Mouse (Mus musculus) neural tube, embryonic 11.5 days (tissue): ENCODE results near the gene Fam172a. TPM values are rescaled to one million over a fixed set of nuclear protein-coding genes. Genes with fewer than 3 reads are reported as not detected.

Source experiments
- ATAC-seq: fragments of 200-750 bp; cut with Nextera tagmentation; 2 replicates; pipeline ENCODE4 v1.8.0; 2017; ENCODE audit warnings: moderate number of reproducible peaks, mild to moderate bottlenecking, moderate TSS enrichment, moderate library complexity; ENCODE audit not compliant: insufficient read depth, low FRiP score, low TSS enrichment
- DNase-seq: peaks from one replicate; pipeline ENCODE4 v3.0.0-alpha.2; 2015; ENCODE audit warnings: low spot score
- H3K27ac ChIP-seq: fragments of 300-500 bp; sonication (generic); 2 replicates; pipeline ENCODE4 v1.5.1; 2014; ENCODE audit warnings: low read depth, mild to moderate bottlenecking, low read length
- H3K27me3 ChIP-seq: fragments of 300-500 bp; sonication (generic); 2 replicates; pipeline ENCODE4 v1.6.1; 2014; ENCODE audit warnings: mild to moderate bottlenecking, low read length, mixed read lengths; ENCODE audit not compliant: control insufficient read depth, insufficient read depth
- H3K36me3 ChIP-seq: fragments of 300-500 bp; sonication (generic); 2 replicates; pipeline ENCODE4 v1.6.1; 2014; ENCODE audit warnings: mild to moderate bottlenecking, low read length, moderate library complexity, mixed read lengths; ENCODE audit not compliant: control insufficient read depth, insufficient read depth
- H3K4me1 ChIP-seq: fragments of 300-500 bp; sonication (generic); 2 replicates; pipeline ENCODE4 v1.6.1; 2014; ENCODE audit warnings: low read length, mixed read lengths; ENCODE audit not compliant: control insufficient read depth, insufficient read depth
- H3K4me2 ChIP-seq: fragments of 300-500 bp; sonication (generic); 2 replicates; pipeline ENCODE4 v1.6.1; 2014; ENCODE audit warnings: low read depth, mild to moderate bottlenecking, moderate library complexity
- H3K4me3 ChIP-seq: fragments of 300-500 bp; sonication (generic); 2 replicates; pipeline ENCODE4 v1.5.1; 2014; ENCODE audit warnings: low read depth, low read length
- H3K9ac ChIP-seq: fragments of 300-500 bp; sonication (generic); 2 replicates; pipeline ENCODE4 v1.6.1; 2014; ENCODE audit warnings: mild to moderate bottlenecking, low read length
- H3K9me3 ChIP-seq: fragments of 300-500 bp; sonication (generic); 2 replicates; pipeline ENCODE4 v1.6.1; 2016; ENCODE audit warnings: low read length; ENCODE audit not compliant: control insufficient read depth
- WGBS: fragments of 180-500 bp; shearing (Covaris S2); extraction: QIAGEN DNeasy Blood & Tissue Kit; methylation state at CpG from one replicate; pipeline ENCODE4 v1.1.7; 2014; 5-methylcytosine and 5-hydroxymethylcytosine counted together
- polyA plus RNA-seq: library from polyadenylated mRNA; unstranded; fragments of >200 nt; fragmentation: Nextera tagmentation; extraction: Ambion mirVana; gene quantifications from 2 replicates; pipeline ENCODE4 v1.2.1, GENCODE M21; 2014

Fam172a gene
- polyA plus RNA-seq, 1 experiment from 2014 or later = 38.4 TPM

- H3K9ac ChIP-seq = no peak overlapping the region
- no peak overlapping the region for H3K4me2 ChIP-seq
- no peaks in the 10 kb centered on the region for H3K9me3 ChIP-seq
- no peaks in the 10 kb centered on the region for H3K27me3 ChIP-seq
- no peak for DNase-seq
- ATAC-seq = no peak
- H3K4me1 ChIP-seq = no peaks in the 10 kb centered on the region
- H3K4me3 ChIP-seq = no peak overlapping the region
- no peaks in the 10 kb centered on the region for H3K36me3 ChIP-seq
- no peak overlapping the region for H3K27ac ChIP-seq
Observed at GRCm38 (mm10) chr13:77900843-77901242, 199.0 kb downstream of the Fam172a start.

- H3K4me3 ChIP-seq = no peak overlapping the region
Observed at GRCm38 (mm10) chr13:77909184-77909583, 207.4 kb downstream of the Fam172a start.

GRCm38 (mm10) chr13:77922834-77923233 lies 221.0 kb downstream of the Fam172a start:
- ATAC-seq (no peak), DNase-seq (no peak)
- Histone ChIP-seq H3K4me3 (no peak overlapping the region), H3K4me2 (no peak overlapping the region), H3K36me3 (no peaks in the 10 kb centered on the region), H3K27me3 (no peaks in the 10 kb centered on the region), H3K4me1 (no peaks in the 10 kb centered on the region), H3K9ac (no peak overlapping the region), H3K9me3 (no peaks in the 10 kb centered on the region), H3K27ac (no peak overlapping the region)
- WGBS = 91% methylated on average over 2 of the region's 2 CpGs

More at GRCm38 (mm10) chr13:77909184-77909583, 207.4 kb downstream of the Fam172a start:
- H3K4me2 ChIP-seq = no peak overlapping the region
- H3K9me3 ChIP-seq = no peaks in the 10 kb centered on the region
- H3K36me3 ChIP-seq = no peaks in the 10 kb centered on the region
- H3K27ac ChIP-seq = no peak overlapping the region
- ATAC-seq (no peak), DNase-seq (no peak)
- 86% methylated on average over 2 of the region's 2 CpGs for WGBS
- H3K9ac ChIP-seq = no peak overlapping the region
- no peaks in the 10 kb centered on the region for H3K4me1 ChIP-seq
- H3K27me3 ChIP-seq = no peaks in the 10 kb centered on the region

- H3K9ac ChIP-seq = no peak overlapping the region
- H3K36me3 ChIP-seq = no peaks in the 10 kb centered on the region
- no peaks in the 10 kb centered on the region for H3K4me1 ChIP-seq
- H3K4me3 ChIP-seq = no peak overlapping the region
- no peak for DNase-seq
- no peaks in the 10 kb centered on the region for H3K9me3 ChIP-seq
- no peak overlapping the region for H3K27ac ChIP-seq
- no peak overlapping the region for H3K4me2 ChIP-seq
- no peaks in the 10 kb centered on the region for H3K27me3 ChIP-seq
- WGBS = 0% methylated on average over 1 of the region's 1 CpGs
- no peak for ATAC-seq
Observed at GRCm38 (mm10) chr13:77957611-77958010, 255.8 kb downstream of the Fam172a start.

GRCm38 (mm10) chr13:77959493-77960272 lies 257.9 kb downstream of the Fam172a start:
- H3K4me2 ChIP-seq = no peak overlapping the region
- H3K4me1 ChIP-seq = no peaks in the 10 kb centered on the region
- no peak overlapping the region for H3K9ac ChIP-seq
- no peak for DNase-seq
- H3K27ac ChIP-seq = no peak overlapping the region
- H3K4me3 ChIP-seq = no peak overlapping the region
- WGBS = 83% methylated on average over 4 of the region's 4 CpGs
- no peaks in the 10 kb centered on the region for H3K36me3 ChIP-seq
- ATAC-seq = no peak
- H3K9me3 ChIP-seq = no peaks in the 10 kb centered on the region
- H3K27me3 ChIP-seq = no peaks in the 10 kb centered on the region

- ATAC-seq (no peak), DNase-seq (no peak)
- Histone ChIP-seq H3K27me3 (no peaks in the 10 kb centered on the region), H3K36me3 (no peaks in the 10 kb centered on the region), H3K9ac (no peak overlapping the region), H3K4me3 (no peak overlapping the region), H3K9me3 (no peaks in the 10 kb centered on the region), H3K4me2 (no peak overlapping the region), H3K4me1 (no peaks in the 10 kb centered on the region), H3K27ac (no peak overlapping the region)
- 86% methylated on average over 3 of the region's 3 CpGs for WGBS
Observed at GRCm38 (mm10) chr13:77976248-77976647, 274.4 kb downstream of the Fam172a start.

- DNase-seq (no peak), ATAC-seq (no peak)
- no peaks in the 10 kb centered on the region for H3K27me3 ChIP-seq
- no peak overlapping the region for H3K9ac ChIP-seq
- 71% methylated on average over 1 of the region's 1 CpGs for WGBS
- H3K4me1 ChIP-seq = no peaks in the 10 kb centered on the region
- no peaks in the 10 kb centered on the region for H3K9me3 ChIP-seq
- no peak overlapping the region for H3K4me3 ChIP-seq
- H3K36me3 ChIP-seq = no peaks in the 10 kb centered on the region
- no peak overlapping the region for H3K27ac ChIP-seq
- H3K4me2 ChIP-seq = no peak overlapping the region
Observed at GRCm38 (mm10) chr13:77977121-77977520, 275.3 kb downstream of the Fam172a start.

- H3K9ac ChIP-seq = no peak overlapping the region
- no peak overlapping the region for H3K4me2 ChIP-seq
- H3K36me3 ChIP-seq = no peaks in the 10 kb centered on the region
- H3K4me1 ChIP-seq = no peaks in the 10 kb centered on the region
- 0 out of 2 replicates have a peak, but pooled peaks have one; percentile 23 for ATAC-seq
- no peaks in the 10 kb centered on the region for H3K9me3 ChIP-seq
- no peak overlapping the region for H3K27ac ChIP-seq
- DNase-seq = peak; percentile 13
- no peaks in the 10 kb centered on the region for H3K27me3 ChIP-seq
- WGBS = 26% methylated on average over 5 of the region's 5 CpGs
- H3K4me3 ChIP-seq = no peak overlapping the region
Observed at GRCm38 (mm10) chr13:77982105-77982851, 280.4 kb downstream of the Fam172a start.

- Histone ChIP-seq H3K36me3 (no peaks in the 10 kb centered on the region), H3K27ac (no peak overlapping the region), H3K4me3 (no peak overlapping the region), H3K4me2 (no peak overlapping the region), H3K9me3 (no peaks in the 10 kb centered on the region), H3K4me1 (no peaks in the 10 kb centered on the region), H3K9ac (no peak overlapping the region), H3K27me3 (no peaks in the 10 kb centered on the region)
- ATAC-seq (no peak), DNase-seq (no peak)
- 76% methylated on average over 2 of the region's 2 CpGs for WGBS
Observed at GRCm38 (mm10) chr13:77982852-77983202, 281.0 kb downstream of the Fam172a start.
